Mouse (Mus musculus) cerebellum, adult 2 months (tissue): ENCODE data around the gene Upb1. TPM values are rescaled to one million over a fixed set of nuclear protein-coding genes. Genes with fewer than 3 reads are reported as not detected.
"Not testable (repeated sequence)": the region's sequence is repeated elsewhere in the genome, so short reads cannot be mapped to it uniquely, and the experiment has no call there.

Experiments used
- DNase-seq, 2 experiments: peaks; one replicate each; pipeline ENCODE4 v3.0.0; 2021
- H3K27ac ChIP-seq: fragments of 200-500 bp; 2 replicates; pipeline ENCODE4 v1.5.1; 2012; ENCODE audit warnings: low read length, control low read depth, inconsistent platforms; ENCODE audit not compliant: insufficient read depth
- H3K27me3 ChIP-seq: fragments of 200-500 bp; 2 replicates; pipeline ENCODE4 v1.6.1; 2012; ENCODE audit warnings: inconsistent platforms, mild to moderate bottlenecking, low read length, moderate library complexity; ENCODE audit not compliant: control insufficient read depth, insufficient read depth
- H3K4me1 ChIP-seq: fragments of 200-500 bp; 2 replicates; pipeline ENCODE4 v1.6.1; 2011; ENCODE audit warnings: low read length; ENCODE audit not compliant: control insufficient read depth, insufficient read depth
- H3K4me3 ChIP-seq: fragments of 200-500 bp; replicated peaks from 2 replicates; pipeline ENCODE3; 2011; ENCODE audit warnings: mild to moderate bottlenecking, low read depth, low read length, control low read depth; ENCODE audit not compliant: insufficient read depth
- CTCF ChIP-seq: fragments of 200-500 bp; IDR thresholded peaks from 2 replicates; pipeline ENCODE4 v1.5.1; 2011; ENCODE audit warnings: low read depth, mild to moderate bottlenecking, control low read depth, low read length, moderate library complexity, borderline replicate concordance; ENCODE audit not compliant: insufficient read depth
- POLR2A ChIP-seq: fragments of 200-500 bp; IDR thresholded peaks from 2 replicates; pipeline ENCODE4 v1.6.1; 2011; ENCODE audit warnings: low read length, control low read depth, borderline replicate concordance; ENCODE audit not compliant: insufficient read depth
- WGBS: fragments of 180-500 bp; shearing (Covaris S2); methylation state at CpG from one replicate; pipeline ENCODE4 v1.1.7; 2018; 5-methylcytosine and 5-hydroxymethylcytosine counted together
- polyA plus RNA-seq: library from polyadenylated mRNA; depleted of rRNA; stranded (reverse); fragments of >200 nt; gene quantifications from 2 replicates; pipeline ENCODE4 v1.2.3, GENCODE M21; 2012

Upb1 gene
- polyA plus RNA-seq, 1 experiment = 0.20 TPM

DNA sequence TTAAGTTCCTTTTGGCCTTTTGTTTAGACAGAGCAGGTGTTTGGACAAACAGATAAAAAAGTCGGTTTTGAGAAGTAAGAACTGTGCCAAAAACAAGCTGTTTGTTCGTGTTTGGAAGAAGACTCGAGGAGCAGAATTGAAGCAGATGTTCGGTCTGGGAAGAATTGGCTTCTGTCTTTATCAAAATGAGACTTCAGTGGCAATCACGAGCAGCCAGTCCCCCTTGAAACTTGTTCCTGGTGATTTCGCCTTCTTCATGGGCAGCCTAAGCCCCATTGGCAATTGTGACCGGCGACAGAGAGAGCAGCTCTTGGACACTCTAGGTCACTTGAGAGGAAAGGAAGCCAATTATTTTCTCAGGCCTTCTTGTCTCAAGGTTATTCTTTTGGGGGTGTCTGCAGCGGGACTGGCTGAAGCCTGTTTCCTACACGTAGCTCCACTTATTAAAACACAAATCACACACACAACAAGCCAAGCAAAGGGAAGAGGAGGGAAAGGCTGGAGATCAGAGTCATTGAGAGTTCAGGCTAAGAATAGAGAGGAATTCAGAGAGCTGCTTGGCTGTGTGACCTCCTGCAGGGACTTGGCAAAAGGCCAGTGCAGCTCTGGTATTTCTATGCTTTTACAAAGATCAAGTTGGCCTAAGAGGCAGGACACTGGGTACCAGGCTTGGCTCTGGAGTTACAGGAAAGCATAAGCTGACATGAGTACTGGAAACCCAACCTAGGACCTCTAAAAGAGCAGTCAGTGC, 50.3 kb downstream of the Upb1 start:
- Histone ChIP-seq H3K4me3 (no peak overlapping the region), H3K27ac (no peak overlapping the region), H3K27me3 (no peaks in the 10 kb centered on the region), H3K4me1 (peaks cover 6% of the 10 kb centered on the region; the same call in 1 of the 2 replicates)
- 22% methylated on average over 10 of the region's 10 CpGs for WGBS
- no peak for TF ChIP-seq CTCF
- no peak for TF ChIP-seq POLR2A
- peak; percentile 56 to 65 for DNase-seq

DNA sequence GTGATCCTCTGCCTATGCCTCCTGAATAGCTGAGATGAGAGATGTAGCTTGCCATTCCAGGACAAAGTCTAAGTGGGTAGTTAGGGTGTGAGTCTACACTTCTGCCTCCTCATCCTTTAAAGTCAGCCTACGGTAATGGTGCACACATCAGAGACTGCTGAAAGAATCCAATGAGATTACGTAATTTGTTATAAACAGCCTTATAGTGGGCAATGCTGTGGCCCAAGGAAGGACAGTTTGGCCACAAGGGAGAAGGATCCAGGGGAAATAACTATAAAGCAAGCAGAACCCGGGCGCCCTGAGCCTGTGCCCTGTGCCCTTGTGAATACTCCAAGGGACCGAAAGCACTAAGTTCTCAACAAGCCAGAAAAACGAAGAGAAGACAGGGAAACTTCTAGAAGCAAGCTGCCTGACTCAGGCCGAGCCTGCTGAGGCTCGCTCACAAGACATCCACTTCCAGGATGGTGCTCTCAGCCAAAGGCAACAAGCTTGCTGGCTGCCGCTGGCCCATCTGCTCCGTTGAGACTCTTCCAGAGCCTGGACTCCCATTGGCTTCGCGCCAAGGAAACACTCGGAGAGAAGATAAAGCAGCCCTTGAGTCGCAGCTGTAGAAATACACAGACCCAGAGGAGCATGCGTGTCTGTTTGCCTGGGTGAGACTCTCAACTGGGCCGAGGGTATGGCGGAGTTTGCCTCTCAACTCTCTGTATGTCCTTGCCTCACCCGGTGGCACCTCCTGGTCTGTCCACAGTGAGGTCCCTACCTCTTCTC, 55.3 kb downstream of the Upb1 start:
- not testable (repeated sequence) for DNase-seq, H3K27me3 ChIP-seq, H3K27ac ChIP-seq, H3K4me1 ChIP-seq, H3K4me3 ChIP-seq
- WGBS = 26% methylated on average over 12 of the region's 18 CpGs

DNA sequence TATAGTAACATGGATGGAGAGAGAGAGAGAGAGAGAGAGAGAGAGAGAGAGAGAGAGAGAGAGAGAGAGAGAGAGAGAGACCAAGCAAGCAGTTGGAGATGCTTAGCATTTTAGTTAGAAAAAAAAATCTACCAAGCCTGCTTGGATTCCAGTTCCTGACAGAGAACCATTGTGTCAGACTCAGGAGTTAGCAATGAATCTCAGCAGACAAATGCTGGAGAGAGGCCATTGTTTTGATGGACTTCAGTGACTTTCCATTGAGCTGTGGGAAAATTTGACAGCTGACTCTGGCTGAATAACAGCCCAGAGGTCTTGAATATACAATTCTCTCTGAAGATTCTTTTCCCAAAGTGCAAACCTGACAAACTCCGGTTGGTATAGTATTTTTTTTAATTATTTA, 56.9 kb downstream of the Upb1 start:
- 56% methylated on average over 1 of the region's 1 CpGs for WGBS
- Histone ChIP-seq H3K27me3 (no peaks in the 10 kb centered on the region), H3K27ac (no peak overlapping the region), H3K4me1 (peaks cover 3% of the 10 kb centered on the region; the same call in 1 of the 2 replicates), H3K4me3 (no peak overlapping the region)
- DNase-seq = no peak
- TF ChIP-seq POLR2A (no peak), CTCF (no peak)

DNA sequence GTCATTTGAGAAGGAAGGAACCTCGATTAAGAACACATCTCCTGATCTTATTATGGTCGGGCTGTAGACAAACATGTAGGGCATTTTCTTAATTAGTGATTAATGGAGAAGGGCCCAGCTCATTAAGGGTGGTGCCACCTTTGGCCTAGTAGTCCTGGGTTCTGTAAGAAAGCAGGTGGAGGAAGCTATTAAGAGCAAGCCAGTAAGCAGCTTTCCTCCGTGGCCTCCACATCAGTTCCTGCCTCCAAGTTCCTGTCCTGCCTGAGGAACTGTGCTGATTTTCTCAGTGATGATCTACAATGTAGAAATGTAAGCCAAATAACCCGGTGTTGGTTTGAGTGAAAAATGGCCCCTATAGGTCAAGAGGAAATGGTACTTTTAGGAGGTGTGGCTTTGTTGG, 57.4 kb downstream of the Upb1 start:
- peaks cover 3% of the 10 kb centered on the region; the same call in 1 of the 2 replicates for H3K4me1 ChIP-seq
- TF ChIP-seq CTCF (no peak), POLR2A (no peak)
- no peak overlapping the region for H3K4me3 ChIP-seq
- H3K27ac ChIP-seq = no peak overlapping the region
- no peak for DNase-seq
- WGBS = 78% methylated on average over 4 of the region's 4 CpGs
- no peaks in the 10 kb centered on the region for H3K27me3 ChIP-seq

DNA sequence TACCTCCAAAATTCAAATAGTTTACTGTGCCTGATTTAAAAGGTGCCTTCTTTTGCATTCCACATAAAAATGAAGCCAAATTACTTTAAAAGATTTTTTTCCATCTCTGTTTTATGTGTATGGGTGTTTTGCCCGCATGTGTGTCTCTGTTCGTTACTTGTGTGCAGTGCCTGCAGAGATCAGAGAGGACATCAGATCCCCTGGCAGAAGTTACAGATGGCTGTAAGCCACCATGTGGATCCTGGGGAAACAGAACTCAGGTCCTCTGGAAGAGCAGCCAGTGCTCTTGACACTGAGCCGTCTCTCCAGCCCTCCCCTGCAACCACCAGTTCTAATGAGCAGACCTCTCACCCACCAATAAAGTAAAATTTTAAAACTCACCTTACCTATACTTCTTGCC, 61.8 kb downstream of the Upb1 start:
- Histone ChIP-seq H3K27me3 (no peaks in the 10 kb centered on the region), H3K4me3 (no peak overlapping the region), H3K4me1 (peaks cover 3% of the 10 kb centered on the region; the same call in 1 of the 2 replicates), H3K27ac (no peak overlapping the region)
- no peak for DNase-seq
- TF ChIP-seq POLR2A (no peak), CTCF (no peak)
- 47% methylated on average over 3 of the region's 3 CpGs for WGBS

DNA sequence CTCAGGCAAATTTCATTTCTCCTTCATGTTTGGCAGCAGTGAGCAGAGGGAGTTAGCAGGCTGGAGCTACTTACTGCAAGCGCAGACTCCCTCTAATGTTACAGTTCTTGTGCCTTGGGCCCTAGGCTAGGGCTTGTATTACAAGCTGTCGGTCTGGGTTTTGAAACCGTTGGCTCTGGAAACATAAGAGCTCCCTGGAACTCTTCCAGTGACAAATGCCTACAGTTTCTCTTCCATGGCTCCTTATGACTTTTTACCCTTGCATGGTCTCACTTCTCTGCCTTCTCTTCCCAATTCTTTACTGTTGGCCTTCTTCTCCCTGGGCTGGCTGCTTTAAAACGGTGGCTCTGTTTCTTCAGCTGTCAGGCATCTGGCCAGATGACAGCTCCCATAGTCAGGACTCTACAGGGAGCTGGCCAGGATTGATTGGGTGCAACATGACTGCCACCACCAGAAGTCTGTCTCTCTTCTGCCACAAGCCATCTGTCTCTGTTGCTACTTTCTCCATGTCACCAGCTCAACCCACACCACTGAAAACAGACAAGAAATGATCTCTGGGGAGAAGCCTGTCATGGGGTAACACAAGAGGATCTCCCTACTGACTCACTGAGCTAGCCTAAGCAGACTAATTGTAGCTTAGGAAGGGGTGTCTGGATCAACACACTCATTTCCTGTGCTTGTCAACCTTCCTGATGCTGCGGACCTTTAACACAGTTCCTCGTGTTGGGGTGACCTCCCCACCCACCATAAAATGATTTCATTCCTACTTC, 65.1 kb downstream of the Upb1 start:
- Histone ChIP-seq H3K4me3 (no peak overlapping the region), H3K27me3 (no peaks in the 10 kb centered on the region), H3K4me1 (peaks cover 3% of the 10 kb centered on the region; the same call in 1 of the 2 replicates), H3K27ac (no peak overlapping the region)
- WGBS = 30% methylated on average over 6 of the region's 6 CpGs
- TF ChIP-seq CTCF (no peak), POLR2A (no peak)
- DNase-seq = no peak

DNA sequence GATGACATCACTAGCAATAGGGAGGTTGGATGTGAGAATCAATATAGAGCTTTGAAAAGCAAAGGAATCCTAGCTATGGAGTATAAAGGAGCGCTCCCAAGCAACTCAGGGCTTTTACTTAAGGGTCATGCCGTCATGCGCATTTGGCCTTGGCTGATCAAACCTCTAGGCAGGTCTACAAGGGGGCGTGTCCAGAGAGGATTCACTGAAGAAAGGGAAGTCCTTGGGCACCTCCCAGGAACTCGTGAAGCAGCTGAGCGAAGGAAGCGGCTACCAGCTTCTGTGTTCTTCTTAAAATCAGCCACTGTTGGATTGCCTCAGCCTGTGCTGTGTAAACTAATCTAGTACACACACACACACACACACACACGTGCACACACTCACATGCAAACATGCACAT, 72.5 kb downstream of the Upb1 start:
- WGBS = 82% methylated on average over 8 of the region's 8 CpGs
- Histone ChIP-seq H3K4me1 (no peaks in the 10 kb centered on the region), H3K27me3 (no peaks in the 10 kb centered on the region), H3K27ac (no peak overlapping the region), H3K4me3 (no peak overlapping the region)
- TF ChIP-seq POLR2A (no peak), CTCF (no peak)
- no peak for DNase-seq
